Mouse (Mus musculus) retina, embryonic 14.5 days (tissue): ENCODE results near the gene Pcolce2.

Source experiments
- DNase-seq: peaks from one replicate; pipeline ENCODE4 v3.0.0-alpha.2; 2015; ENCODE audit warnings: low spot score

Gene Pcolce2

DNA sequence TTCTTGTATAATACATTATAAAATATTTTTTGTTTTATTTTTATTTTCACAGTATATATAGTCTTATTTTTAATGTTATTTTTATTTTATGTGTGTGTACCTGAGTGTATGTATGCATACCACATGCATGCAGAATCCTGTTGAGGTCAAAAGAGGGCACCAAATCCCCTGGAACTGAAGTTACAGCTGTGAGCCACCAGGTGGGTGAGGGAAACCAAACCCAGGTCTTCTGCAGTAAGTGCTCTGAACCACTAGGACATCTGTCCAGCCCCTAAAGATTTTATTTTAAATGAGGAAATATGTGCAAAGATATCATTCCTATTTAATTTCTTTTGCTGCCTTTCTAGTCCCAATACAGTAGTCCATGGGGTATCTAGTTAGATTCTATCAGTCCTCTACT, 71.5 kb downstream of the Pcolce2 start:
- no peak for DNase-seq

DNA sequence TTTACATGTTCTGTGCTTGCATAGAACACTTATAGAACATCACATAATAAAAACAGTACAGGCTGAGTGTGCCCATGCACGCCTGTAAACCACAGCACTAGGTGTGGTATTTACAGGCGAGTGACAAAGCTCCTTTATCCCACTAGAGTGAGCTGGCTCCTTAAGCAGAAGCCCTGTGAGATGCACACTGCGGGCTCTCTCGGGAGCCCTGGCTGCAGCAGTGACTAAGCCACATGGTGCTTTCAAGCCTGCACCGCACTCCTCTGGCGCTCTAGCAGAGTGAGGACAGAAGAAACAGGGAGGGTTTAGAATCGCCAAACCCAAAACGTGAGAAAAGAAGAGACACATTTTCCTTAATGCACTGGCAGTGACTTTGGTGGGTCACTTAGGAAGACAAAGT, 75.2 kb downstream of the Pcolce2 start:
- DNase-seq: no peak

DNA sequence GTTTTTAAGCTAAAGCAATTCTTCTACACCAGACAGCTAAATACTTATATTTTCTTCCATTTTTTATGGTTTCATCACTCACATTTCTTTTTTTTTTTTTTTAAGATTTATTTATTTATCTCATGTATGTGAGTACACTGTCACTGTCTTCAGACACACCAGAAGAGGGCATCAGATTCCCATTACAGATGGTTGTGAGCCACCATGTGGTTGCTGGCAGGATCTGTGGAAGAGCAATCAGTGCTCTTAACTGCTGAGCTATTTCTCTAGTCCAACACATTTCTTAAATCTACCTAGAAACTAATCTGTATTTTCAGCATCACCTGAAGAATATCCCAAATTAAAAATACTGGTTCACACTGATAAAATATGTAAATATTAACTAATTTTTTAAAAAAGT, 98.8 kb downstream of the Pcolce2 start:
- no peak for DNase-seq

DNA sequence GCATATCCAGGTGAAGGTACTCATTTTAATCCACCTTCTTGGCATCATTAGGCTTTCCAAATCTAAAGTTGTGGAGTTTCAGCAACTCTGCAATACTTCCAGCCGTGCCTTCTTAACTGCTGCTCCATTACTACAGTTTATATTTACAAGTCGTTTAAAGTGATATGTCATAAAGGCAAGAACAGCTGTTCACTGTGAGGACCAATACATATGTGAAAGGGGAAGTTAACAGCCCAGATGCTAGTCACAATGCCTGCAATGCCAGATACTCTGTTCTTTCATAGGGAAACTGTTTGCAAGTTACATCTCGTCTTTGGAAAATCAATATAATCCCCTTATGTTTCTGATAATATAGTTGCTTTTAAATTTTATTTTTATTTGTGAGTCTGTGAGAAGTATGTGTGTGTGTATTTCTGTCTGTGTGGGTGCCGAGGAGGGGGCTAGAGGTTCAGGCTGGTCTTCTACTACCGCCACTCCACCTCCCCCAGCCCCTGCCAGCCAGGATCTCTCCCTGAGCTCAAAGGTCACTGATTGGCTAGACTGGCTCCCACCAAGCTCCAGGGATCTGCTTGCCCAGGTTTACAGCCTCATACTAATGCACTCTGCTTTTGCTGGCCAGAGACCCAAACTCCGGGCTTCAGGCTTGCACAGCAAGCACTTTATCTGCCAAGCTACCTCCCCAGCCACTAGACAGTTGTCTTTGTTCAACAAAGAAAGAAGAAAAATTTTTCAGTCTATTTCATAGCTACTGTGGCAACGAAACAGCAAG, 107.6 kb downstream of the Pcolce2 start:
- DNase-seq: no peak

- DNase-seq: no peak
These were observed 109.9 kb downstream of the Pcolce2 start for GRCm38 (mm10) chr9:95747298-95747697.
